Mouse (Mus musculus) kidney, postnatal 4 days (tissue): ENCODE results near the gene Cyb561d2.

ENCODE experiments used
- DNase-seq, 2 experiments: peaks; one replicate each; pipeline ENCODE4 v3.0.0; 2021; ENCODE audit warnings: mixed read lengths in 2 of 2

The Cyb561d2 gene

GRCm38 (mm10) chr9:107521190-107521589, 20.8 kb downstream of the Cyb561d2 start:
- DNase-seq: no peak

- DNase-seq: no peak
Observed at GRCm38 (mm10) chr9:107520331-107520730, 21.7 kb downstream of the Cyb561d2 start.

- peak; percentile 93 for DNase-seq
Observed at GRCm38 (mm10) chr9:107514303-107514955, 27.6 kb downstream of the Cyb561d2 start.

GRCm38 (mm10) chr9:107512326-107512725, 29.7 kb downstream of the Cyb561d2 start:
- peak in 1 of 2 experiments; percentile 45 for DNase-seq

GRCm38 (mm10) chr9:107511436-107511835, 30.6 kb downstream of the Cyb561d2 start:
- peak; percentile 46 to 66 for DNase-seq

- no peak for DNase-seq
Observed at GRCm38 (mm10) chr9:107510384-107511100, 31.5 kb downstream of the Cyb561d2 start.

- DNase-seq: peak in 1 of 2 experiments; percentile 48
Observed at GRCm38 (mm10) chr9:107508266-107508665, 33.7 kb downstream of the Cyb561d2 start.

GRCm38 (mm10) chr9:107504662-107505537, 37.1 kb downstream of the Cyb561d2 start:
- peak in 1 of 2 experiments; percentile 47 for DNase-seq

GRCm38 (mm10) chr9:107502131-107502846, 39.7 kb downstream of the Cyb561d2 start:
- no peak for DNase-seq

GRCm38 (mm10) chr9:107500708-107501286, 41.2 kb downstream of the Cyb561d2 start:
- DNase-seq: no peak

- no peak for DNase-seq
Observed at GRCm38 (mm10) chr9:107496359-107496758, 45.6 kb downstream of the Cyb561d2 start.

- DNase-seq: no peak
Observed at GRCm38 (mm10) chr9:107494238-107494637, 47.8 kb downstream of the Cyb561d2 start.

GRCm38 (mm10) chr9:107493511-107493910, 48.5 kb downstream of the Cyb561d2 start:
- no peak for DNase-seq

GRCm38 (mm10) chr9:107490625-107491024, 51.4 kb downstream of the Cyb561d2 start:
- no peak for DNase-seq

- DNase-seq: peak in 1 of 2 experiments; percentile 50
Observed at GRCm38 (mm10) chr9:107490146-107490545, 51.8 kb downstream of the Cyb561d2 start.
